Mouse (Mus musculus): ENCODE measurements at regions not wholly inside any gene's neighbourhood (a gene's known extent, or its start where the extent isn't known, plus 50 kb on each side); places are given as distances from the start of the nearest gene placed in this dataset.

DNA sequence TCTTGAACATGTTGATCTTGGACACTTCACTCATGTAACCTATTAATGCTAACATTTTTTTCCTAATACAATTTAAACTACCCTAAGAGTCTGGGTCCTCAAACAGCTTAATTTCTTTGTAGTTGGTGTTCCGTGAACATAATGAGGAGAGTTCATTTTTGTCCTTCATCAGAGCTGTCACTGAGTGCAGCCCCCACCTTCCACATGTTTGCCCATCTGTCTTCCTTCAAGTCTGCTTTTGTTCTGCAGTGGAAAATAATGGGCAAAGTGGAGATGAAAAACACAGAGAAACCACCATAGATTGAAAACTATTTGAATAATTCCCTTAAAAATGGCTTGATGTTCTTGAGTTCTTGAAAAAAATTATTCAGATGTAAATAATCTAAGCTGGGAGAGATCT lies 369.5 kb upstream of the Nrp1 start:
- Histone ChIP-seq H3K4me3 (ENCODE audit: extremely low read depth, insufficient read depth, insufficient read length) (no peak overlapping the region), H3K27me3 (ENCODE audit: control insufficient read depth, insufficient read depth, low read length) (no peaks in the 10 kb centered on the region), H3K36me3 (ENCODE audit: control insufficient read depth, insufficient read depth, low read length) (no peaks in the 10 kb centered on the region), H3K27ac (ENCODE audit: insufficient read depth, low read length) (no peak overlapping the region), H3K4me1 (ENCODE audit: control insufficient read depth, insufficient read depth, insufficient read length) (no peaks in the 10 kb centered on the region)
- TF ChIP-seq POLR2A (IDR thresholded peaks at IDR 0.05; ENCODE audit: low read depth, low read length) (no peak), CTCF (IDR thresholded peaks at IDR 0.05; ENCODE audit: extremely low read depth, insufficient read depth, insufficient read length, insufficient replicate concordance) (no peak)
- 93% methylated on average over 1 of the region's 1 CpGs for WGBS
- DNase-seq (ENCODE audit: low read depth in 1 of 2, low spot score in 2 of 2), result no peak

DNA sequence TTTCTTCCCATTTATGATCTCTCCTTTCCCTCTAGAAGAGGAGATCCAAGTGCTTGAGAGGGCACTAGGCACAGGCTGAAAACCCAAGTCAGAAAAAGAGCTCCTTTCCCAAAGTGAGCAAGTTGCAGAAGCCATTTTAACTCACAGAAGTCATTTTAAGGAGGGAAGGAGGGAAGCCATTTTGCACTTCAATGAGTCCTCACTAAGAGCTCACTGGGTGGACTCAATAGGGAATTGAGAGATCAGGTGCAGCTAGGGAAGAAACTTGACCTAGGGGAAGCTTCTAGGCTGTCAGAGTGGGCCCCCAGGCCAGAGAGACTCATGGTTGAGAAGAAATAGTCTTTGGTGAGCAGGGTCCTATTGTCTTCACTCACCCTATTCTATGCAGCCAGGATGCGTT lies 363.5 kb upstream of the Nrp1 start:
- Histone ChIP-seq H3K27ac (ENCODE audit: insufficient read depth, low read length) (no peak overlapping the region), H3K27me3 (ENCODE audit: control insufficient read depth, insufficient read depth, low read length) (no peaks in the 10 kb centered on the region), H3K4me3 (ENCODE audit: extremely low read depth, insufficient read depth, insufficient read length) (no peak overlapping the region), H3K4me1 (ENCODE audit: control insufficient read depth, insufficient read depth, insufficient read length) (no peaks in the 10 kb centered on the region), H3K36me3 (ENCODE audit: control insufficient read depth, insufficient read depth, low read length) (no peaks in the 10 kb centered on the region)
- TF ChIP-seq POLR2A (IDR thresholded peaks at IDR 0.05; ENCODE audit: low read depth, low read length), result no peak
- no peak for TF ChIP-seq CTCF (IDR thresholded peaks at IDR 0.05; ENCODE audit: extremely low read depth, insufficient read depth, insufficient read length, insufficient replicate concordance)
- 94% methylated on average over 1 of the region's 1 CpGs for WGBS
- DNase-seq (ENCODE audit: low read depth in 1 of 2, low spot score in 2 of 2), result no peak

DNA sequence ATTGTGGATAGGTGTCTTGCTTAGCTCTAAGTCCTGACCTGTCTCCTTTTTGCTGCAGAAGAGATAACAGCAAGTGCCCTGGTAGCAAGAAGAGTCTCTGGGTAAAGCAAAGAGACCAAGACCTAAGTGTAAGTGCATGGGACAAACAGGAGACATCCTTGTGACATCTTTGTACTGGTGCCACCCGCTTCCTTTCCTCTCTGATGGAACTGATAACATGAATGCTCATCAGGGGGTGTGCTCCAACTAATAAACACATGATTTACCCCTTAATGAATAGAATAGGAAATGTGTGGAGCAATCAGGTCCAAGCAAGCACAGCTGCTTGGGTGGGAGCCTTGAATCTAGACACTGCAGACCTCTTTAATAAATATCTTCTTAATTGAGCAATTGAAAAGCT lies 362.9 kb upstream of the Nrp1 start:
- 93% methylated on average over 1 of the region's 1 CpGs for WGBS
- Histone ChIP-seq H3K27me3 (ENCODE audit: control insufficient read depth, insufficient read depth, low read length) (no peaks in the 10 kb centered on the region), H3K4me3 (ENCODE audit: extremely low read depth, insufficient read depth, insufficient read length) (no peak overlapping the region), H3K4me1 (ENCODE audit: control insufficient read depth, insufficient read depth, insufficient read length) (no peaks in the 10 kb centered on the region), H3K27ac (ENCODE audit: insufficient read depth, low read length) (no peak overlapping the region), H3K36me3 (ENCODE audit: control insufficient read depth, insufficient read depth, low read length) (no peaks in the 10 kb centered on the region)
- TF ChIP-seq POLR2A (IDR thresholded peaks at IDR 0.05; ENCODE audit: low read depth, low read length) (no peak), CTCF (IDR thresholded peaks at IDR 0.05; ENCODE audit: extremely low read depth, insufficient read depth, insufficient read length, insufficient replicate concordance) (no peak)
- no peak for DNase-seq (ENCODE audit: low read depth in 1 of 2, low spot score in 2 of 2)

DNA sequence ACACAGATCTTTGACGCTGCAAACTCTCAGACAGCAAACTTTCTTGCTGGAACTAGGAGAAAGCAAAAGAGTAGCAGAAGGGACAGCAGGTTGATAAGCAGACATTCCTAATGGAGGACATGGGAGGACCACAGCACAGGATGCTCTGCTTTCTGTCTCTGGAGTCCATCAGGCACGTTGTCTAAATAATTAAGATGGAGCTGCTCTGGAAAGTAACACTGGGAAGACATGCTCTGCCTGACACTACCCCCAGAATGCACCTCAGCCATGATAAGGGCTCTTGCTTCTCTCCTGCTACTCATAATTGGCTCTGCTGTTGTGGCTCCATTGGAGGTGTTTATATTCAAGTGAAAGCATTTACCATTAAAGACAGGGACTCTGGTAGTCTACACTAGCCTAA lies 356.0 kb upstream of the Nrp1 start:
- Histone ChIP-seq H3K4me3 (ENCODE audit: extremely low read depth, insufficient read depth, insufficient read length) (no peak overlapping the region), H3K36me3 (ENCODE audit: control insufficient read depth, insufficient read depth, low read length) (no peaks in the 10 kb centered on the region), H3K27ac (ENCODE audit: insufficient read depth, low read length) (no peak overlapping the region), H3K27me3 (ENCODE audit: control insufficient read depth, insufficient read depth, low read length) (no peaks in the 10 kb centered on the region), H3K4me1 (ENCODE audit: control insufficient read depth, insufficient read depth, insufficient read length) (no peaks in the 10 kb centered on the region)
- 80% methylated on average over 2 of the region's 2 CpGs for WGBS
- TF ChIP-seq POLR2A (IDR thresholded peaks at IDR 0.05; ENCODE audit: low read depth, low read length) (no peak), CTCF (IDR thresholded peaks at IDR 0.05; ENCODE audit: extremely low read depth, insufficient read depth, insufficient read length, insufficient replicate concordance) (no peak)
- no peak for DNase-seq (ENCODE audit: low read depth in 1 of 2, low spot score in 2 of 2)

DNA sequence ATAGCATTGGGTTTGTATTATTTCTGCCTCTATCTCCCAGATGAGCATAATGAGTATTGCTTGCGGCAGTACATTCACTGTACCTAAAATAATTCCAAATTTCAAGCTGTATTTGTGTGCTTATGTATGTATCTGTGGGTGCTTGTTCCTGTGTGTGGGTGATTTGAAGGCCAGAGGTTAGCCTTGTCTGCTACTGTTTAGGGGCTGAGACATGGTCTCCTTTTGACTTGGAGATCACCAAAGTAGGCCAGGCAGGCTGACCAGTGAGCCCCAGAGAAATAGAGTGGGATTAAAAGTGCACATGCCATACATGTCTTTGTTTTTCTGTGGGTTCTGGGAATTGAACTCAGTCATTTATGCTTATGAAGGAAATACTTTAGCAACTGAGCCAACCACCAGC lies 355.6 kb upstream of the Nrp1 start:
- Histone ChIP-seq H3K4me1 (ENCODE audit: control insufficient read depth, insufficient read depth, insufficient read length) (no peaks in the 10 kb centered on the region), H3K27ac (ENCODE audit: insufficient read depth, low read length) (no peak overlapping the region), H3K4me3 (ENCODE audit: extremely low read depth, insufficient read depth, insufficient read length) (no peak overlapping the region), H3K27me3 (ENCODE audit: control insufficient read depth, insufficient read depth, low read length) (no peaks in the 10 kb centered on the region), H3K36me3 (ENCODE audit: control insufficient read depth, insufficient read depth, low read length) (no peaks in the 10 kb centered on the region)
- 93% methylated on average over 1 of the region's 1 CpGs for WGBS
- no peak for DNase-seq (ENCODE audit: low read depth in 1 of 2, low spot score in 2 of 2)
- TF ChIP-seq CTCF (IDR thresholded peaks at IDR 0.05; ENCODE audit: extremely low read depth, insufficient read depth, insufficient read length, insufficient replicate concordance) (no peak), POLR2A (IDR thresholded peaks at IDR 0.05; ENCODE audit: low read depth, low read length) (no peak)

DNA sequence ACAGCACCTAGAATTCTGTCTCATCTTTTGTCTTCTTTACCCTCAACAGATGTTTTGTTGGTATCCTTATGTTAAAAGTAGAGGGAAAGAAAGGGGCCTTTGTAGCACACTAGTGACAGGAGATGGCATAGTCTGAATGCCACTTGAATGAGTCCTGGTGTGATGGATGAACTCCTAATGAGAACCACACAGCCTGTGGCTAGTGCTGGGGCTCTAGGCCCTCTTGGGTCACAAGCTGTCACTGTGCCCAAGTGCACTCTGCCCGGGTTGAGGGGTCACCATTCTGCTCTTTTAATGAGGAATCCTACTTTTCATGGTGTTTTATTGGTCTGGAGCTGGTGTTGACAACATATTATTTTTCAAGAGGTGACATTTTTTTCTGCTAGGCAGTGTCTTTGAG lies 355.0 kb upstream of the Nrp1 start:
- Histone ChIP-seq H3K36me3 (ENCODE audit: control insufficient read depth, insufficient read depth, low read length) (no peaks in the 10 kb centered on the region), H3K4me1 (ENCODE audit: control insufficient read depth, insufficient read depth, insufficient read length) (no peaks in the 10 kb centered on the region), H3K27me3 (ENCODE audit: control insufficient read depth, insufficient read depth, low read length) (no peaks in the 10 kb centered on the region), H3K27ac (ENCODE audit: insufficient read depth, low read length) (no peak overlapping the region), H3K4me3 (ENCODE audit: extremely low read depth, insufficient read depth, insufficient read length) (no peak overlapping the region)
- 64% methylated on average over 1 of the region's 1 CpGs for whole genome bisulfite sequencing
- DNase-seq (ENCODE audit: low read depth in 1 of 2, low spot score in 2 of 2), result no peak
- TF ChIP-seq POLR2A (IDR thresholded peaks at IDR 0.05; ENCODE audit: low read depth, low read length), result no peak
- no peak for TF ChIP-seq CTCF (IDR thresholded peaks at IDR 0.05; ENCODE audit: extremely low read depth, insufficient read depth, insufficient read length, insufficient replicate concordance)

DNA sequence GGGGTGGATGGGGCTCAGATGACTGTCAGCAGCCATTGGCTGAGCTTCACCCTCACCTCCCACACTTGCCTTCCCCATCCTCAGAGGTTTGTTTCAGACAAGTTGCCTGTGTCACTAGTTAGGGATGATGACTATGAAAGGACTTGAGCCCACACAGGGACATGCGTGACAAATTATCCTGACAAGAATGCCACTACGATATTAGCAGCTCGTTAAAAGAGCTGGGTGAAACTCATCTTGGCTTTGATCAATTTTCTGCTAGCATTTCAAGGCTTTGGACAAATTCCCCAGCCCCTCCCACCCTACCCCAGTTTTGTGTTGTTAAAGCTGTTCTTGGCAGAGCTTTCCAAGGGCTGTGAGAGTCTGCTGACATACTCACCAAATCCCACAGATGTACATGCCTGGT lies 354.5 kb upstream of the Nrp1 start:
- DNase-seq (ENCODE audit: low read depth in 1 of 2, low spot score in 2 of 2), result no peak
- 92% methylated on average over 3 of the region's 3 CpGs for WGBS
- Histone ChIP-seq H3K36me3 (ENCODE audit: control insufficient read depth, insufficient read depth, low read length) (no peaks in the 10 kb centered on the region), H3K4me1 (ENCODE audit: control insufficient read depth, insufficient read depth, insufficient read length) (no peaks in the 10 kb centered on the region), H3K4me3 (ENCODE audit: extremely low read depth, insufficient read depth, insufficient read length) (no peak overlapping the region), H3K27me3 (ENCODE audit: control insufficient read depth, insufficient read depth, low read length) (no peaks in the 10 kb centered on the region), H3K27ac (ENCODE audit: insufficient read depth, low read length) (no peak overlapping the region)
- TF ChIP-seq CTCF (IDR thresholded peaks at IDR 0.05; ENCODE audit: extremely low read depth, insufficient read depth, insufficient read length, insufficient replicate concordance) (no peak), POLR2A (IDR thresholded peaks at IDR 0.05; ENCODE audit: low read depth, low read length) (no peak)
